In genomic region chr2:156641141-156641540, GRCm38 (mm10) we compare ENCODE assay signal across 26 mouse cellular contexts.
"Had no signal": no experiment of that assay in that cellular context is flagged by ENCODE, and none has a peak within 500 bp of the region (broad histone marks: within the 10 kb centered on the region; RNA-seq: fewer than 3 reads in every experiment).

No protein-coding gene starts in this region.

- H3K9me3 ChIP-seq: hindbrain, embryonic 10.5 days; hindbrain, embryonic 12.5 days; intestine, embryonic 15.5 days; limb, embryonic 13.5 days; limb, embryonic 15.5 days; liver, embryonic 12.5 days had no signal

- H3K27ac ChIP-seq: hindbrain, embryonic 10.5 days; hindbrain, embryonic 12.5 days; hindbrain, embryonic 14.5 days; intestine, embryonic 15.5 days; layer of hippocampus, adult 2 months; left cerebral cortex, adult 2 months; limb, embryonic 13.5 days; limb, embryonic 15.5 days; liver, embryonic 12.5 days; liver, embryonic 14.5 days had no signal

- H3K4me2 ChIP-seq: heart, embryonic 12.5 days; hindbrain, embryonic 12.5 days; hindbrain, embryonic 14.5 days; intestine, embryonic 15.5 days; limb, embryonic 13.5 days; limb, embryonic 15.5 days; liver, embryonic 12.5 days had no signal

- H3K9ac ChIP-seq: heart, embryonic 12.5 days; hindbrain, embryonic 14.5 days; intestine, embryonic 15.5 days; limb, embryonic 13.5 days; limb, embryonic 15.5 days; liver, embryonic 12.5 days; liver, embryonic 14.5 days had no signal

- H3K27me3 ChIP-seq: hindbrain, embryonic 12.5 days; intestine, embryonic 15.5 days had no signal

- ATAC-seq: hindbrain, embryonic 16.5 days; inflammation-experienced regulatory T-cells, adult 6 months; intestine, embryonic 15.5 days; intestine, postnatal 0 days; liver, embryonic 12.5 days had no signal

- H3K36me3 ChIP-seq: heart, embryonic 12.5 days; hindbrain, embryonic 10.5 days; hindbrain, embryonic 12.5 days; intestine, embryonic 15.5 days; limb, embryonic 13.5 days; limb, embryonic 15.5 days; liver, embryonic 12.5 days had no signal

- H3K4me1 ChIP-seq: heart, embryonic 12.5 days; intestine, embryonic 15.5 days; liver, embryonic 12.5 days had no signal

- DNase-seq: gastrocnemius, postnatal 14 days; gastrocnemius, postnatal 36 days; heart, adult 18-20 months; heart, postnatal 10 days; heart, postnatal 4 days; kidney, adult 18-20 months; kidney, adult 8-10 months; kidney, postnatal 10 days; kidney, postnatal 25 days; kidney, postnatal 4 days; left cerebral cortex, postnatal 4 days; lung, adult 18-20 months had no signal

- H3K4me3 ChIP-seq: heart, embryonic 12.5 days; hindbrain, embryonic 10.5 days; hindbrain, embryonic 12.5 days; intestine, embryonic 15.5 days; layer of hippocampus, adult 2 months; left cerebral cortex, adult 2 months; limb, embryonic 13.5 days; limb, embryonic 15.5 days; liver, embryonic 12.5 days had no signal
